Mouse (Mus musculus) thymus, postnatal 4 days (tissue): ENCODE measurements around the gene Stxbp6.
"Not testable (repeated sequence)": the region's sequence is repeated elsewhere in the genome, so short reads cannot be mapped to it uniquely, and the experiment has no call there.

Source experiments
- DNase-seq: peaks from one replicate; pipeline ENCODE4 v3.0.0; 2021

Stxbp6 gene

DNA sequence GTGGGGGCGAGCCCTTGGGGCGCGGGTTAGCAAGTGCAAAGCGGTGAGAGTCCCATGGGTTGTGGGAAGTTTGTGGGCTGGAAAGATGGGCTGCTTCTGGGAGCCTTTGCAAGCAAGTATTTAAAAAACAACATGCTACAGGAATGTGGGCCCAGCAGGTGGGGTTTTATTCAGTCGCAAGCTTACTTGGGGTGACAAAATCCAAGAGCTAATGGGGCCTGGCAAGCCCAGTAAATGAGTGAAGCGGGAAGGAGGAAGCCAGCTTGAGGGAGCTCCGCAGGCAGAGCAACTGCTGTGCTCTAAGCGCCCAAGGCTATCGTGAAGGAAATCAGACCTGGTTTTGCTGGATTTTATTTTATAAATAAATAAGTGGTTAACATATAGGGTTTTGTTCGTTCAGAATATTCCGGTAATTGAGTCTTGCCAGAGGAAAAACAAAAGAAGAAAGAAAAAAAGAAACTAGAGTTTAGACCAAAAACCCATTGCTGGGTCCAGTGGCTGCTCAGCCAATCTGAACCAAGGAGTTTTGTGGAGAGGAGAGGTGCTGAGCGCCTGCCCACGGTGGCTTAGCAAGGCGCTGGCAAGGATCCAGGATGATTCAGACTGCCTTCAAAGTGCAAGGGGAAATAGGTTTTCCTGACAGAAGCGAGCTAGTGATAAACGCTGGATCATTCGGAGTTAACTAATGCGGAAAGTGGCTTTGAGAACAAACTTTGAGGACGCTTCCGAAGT is at the start of gene Stxbp6:
Stxbp6 (minus strand) TSS at position 99 of the 732 bp plus-strand sequence.
- no peak for DNase-seq

DNA sequence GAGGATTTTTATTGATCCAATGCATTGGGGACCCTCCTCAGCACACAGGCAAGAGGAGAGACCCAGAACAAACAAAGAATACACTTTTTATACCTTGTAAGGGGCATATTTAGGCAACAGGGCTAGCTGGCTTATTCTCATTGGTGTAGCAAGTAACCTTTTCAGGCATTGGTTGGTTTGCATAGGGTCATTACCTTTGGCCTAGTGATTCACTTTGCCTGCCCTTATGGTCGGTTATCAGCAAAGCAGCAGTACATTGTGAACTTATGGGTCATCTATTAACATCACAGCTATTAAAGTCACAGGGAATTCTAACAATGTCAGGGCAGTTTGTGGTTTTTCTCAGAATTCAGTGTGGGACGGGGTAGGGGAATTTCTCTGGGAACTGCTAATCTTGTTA is 28.4 kb upstream of the Stxbp6 start:
- DNase-seq = not testable (repeated sequence)

DNA sequence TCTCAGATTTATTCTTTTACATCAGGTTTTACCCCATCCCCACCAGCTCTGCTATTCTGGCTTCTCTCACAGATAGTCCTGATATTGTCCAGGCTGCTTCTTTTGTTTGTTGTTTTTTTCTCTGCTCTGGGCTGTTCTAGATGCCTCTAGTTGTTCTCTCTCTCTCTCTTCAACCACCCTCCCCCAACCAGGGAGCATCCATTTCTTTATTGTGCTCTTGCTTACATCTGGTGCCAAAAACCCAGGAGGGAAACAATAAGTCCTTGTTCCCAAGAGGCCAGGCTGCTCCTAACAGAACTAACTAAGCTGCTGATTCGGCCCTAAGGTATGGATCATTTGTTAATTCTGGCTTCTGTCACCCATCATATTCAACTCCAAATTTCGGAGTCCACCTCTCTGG is 19.2 kb upstream of the Stxbp6 start:
- no peak for DNase-seq

DNA sequence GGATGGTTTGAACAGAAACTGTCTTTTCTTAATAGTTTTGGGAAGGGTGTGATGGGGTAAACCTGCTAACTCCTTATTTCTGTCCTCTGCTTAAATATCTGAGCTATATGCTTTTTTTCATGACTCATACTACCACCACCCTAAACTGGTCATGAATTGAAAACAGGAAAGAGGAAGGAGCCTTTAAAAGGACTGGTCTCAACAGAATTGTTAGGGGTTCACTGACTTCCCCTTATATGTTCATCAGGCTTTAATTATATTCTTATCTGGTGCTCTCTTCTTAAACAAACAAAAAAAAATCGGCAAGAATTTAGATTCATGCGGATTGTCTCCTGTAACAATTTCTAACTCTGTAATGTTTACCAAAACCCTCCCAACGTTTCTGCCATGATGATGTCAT is 17.9 kb upstream of the Stxbp6 start:
- DNase-seq = no peak

DNA sequence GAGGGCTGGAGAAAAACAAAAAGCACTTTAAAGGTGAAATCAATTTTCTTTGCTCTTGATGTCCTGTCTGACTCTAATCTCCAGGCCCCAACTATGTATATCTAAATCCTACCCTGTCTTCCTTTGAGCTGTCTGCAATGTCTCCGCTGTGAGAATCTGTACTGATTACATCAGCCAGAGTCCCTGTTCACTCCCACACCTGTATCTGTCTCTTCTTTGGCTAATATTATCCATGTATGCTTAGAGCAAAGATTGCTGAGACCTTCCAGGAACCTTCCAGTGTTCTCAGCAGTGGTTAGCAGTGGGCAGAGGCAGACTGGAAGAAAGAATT is 8.6 kb upstream of the Stxbp6 start:
- DNase-seq = no peak

DNA sequence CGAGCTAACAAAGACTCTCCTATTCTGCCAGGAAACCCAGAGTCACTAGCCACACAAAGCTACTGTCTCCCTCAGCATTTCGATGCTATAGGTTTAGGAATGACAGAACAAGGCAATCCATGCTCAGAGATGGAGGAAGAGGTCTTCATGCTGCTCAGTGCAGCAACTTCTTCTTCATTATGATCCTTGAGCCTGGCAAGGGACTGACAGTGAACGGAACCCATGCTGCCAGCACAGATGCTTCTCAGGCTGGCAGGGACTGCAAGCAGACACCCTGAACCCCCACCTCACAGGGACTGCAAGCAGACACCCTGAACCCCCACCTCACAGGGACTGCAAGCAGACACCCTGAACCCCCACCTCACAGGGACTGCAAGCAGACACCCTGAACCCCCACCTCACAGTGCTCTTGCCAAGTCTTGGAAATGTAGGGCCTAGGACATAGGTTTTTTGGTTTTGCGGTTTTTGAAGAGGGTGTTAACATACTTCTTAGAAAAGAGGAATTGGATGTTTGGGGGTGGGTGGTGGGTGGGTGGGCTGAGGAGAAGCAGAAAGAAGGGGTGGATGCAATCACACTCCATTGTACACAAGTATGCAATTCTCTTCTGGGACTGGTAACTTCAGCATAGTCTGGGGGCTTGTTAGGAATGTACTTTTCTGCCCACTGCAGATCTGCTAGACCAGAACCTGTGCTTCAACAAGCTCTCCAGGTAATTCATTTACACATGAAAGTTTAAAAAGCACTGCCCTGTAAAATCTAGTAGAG is 8.1 kb upstream of the Stxbp6 start:
- no peak for DNase-seq

DNA sequence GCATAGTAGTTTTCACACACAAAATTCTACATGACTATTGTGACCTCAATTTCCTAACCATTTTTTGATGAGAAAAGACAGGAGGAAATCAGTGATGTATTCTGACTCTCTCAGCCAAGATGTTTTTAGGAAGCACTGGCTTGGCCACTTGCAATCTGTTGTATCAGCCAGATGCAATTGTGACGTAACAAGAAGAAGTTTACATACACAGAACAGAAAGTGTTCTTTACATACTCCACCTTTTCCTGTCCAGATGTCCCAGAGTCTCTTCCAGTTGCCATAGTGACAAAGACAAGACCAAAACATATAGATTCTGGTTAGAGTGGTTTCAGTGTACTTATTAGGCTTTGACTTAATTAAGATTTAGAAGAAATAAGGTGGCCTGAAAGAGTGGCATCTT is 7.1 kb upstream of the Stxbp6 start:
- no peak for DNase-seq

DNA sequence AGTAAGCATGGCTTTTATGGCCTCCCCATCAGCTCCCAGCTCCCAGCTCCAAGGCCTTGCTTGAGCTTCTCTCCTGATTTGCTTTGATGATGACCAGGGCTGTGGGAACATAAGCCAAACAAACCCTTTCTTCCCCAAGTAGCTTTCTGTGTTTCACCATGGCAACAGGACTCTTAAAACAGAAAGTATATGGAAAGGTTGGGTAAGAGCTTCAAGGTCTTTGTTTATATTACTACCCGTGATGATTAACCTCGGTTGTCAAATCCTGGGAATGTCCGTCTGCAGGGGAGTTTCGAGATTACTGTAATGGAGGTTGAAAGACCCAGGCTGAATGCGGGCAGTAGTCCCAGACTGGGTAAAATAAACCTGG is 6.2 kb upstream of the Stxbp6 start:
- no peak for DNase-seq

DNA sequence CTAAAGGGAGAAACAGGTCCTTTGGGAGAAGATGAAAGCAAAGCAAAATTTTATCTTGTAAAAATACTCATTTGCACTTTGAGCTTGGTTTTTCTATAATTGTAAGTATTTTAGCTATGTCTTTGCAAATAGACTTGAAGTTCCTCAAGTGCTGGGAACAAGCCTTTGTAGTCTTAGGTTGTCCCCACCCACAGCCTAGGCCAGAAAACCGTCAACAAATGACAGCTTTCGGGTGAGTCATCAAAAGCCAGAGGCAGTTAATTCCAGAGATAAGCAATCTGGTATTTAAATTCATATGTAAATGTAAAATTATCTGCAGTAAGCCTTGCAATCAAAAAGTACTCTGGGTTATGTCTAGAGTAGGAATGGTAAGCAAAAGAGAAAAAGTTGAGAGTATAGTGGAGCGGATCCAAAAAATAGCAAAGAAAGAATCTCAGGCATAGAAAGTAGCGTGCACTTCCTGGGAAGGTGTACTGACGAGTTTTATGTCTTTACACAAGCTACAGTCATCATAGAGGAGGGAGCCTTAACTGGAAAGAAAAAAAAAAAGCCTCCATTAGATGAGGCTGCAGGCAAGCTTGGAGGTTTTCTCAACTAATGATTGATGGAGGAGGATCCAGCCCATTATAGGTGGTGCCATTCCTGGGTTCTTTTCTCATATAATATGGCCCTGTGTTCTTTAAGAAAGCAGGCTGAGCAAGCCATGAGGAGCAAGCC is 5.7 kb upstream of the Stxbp6 start:
- DNase-seq = no peak

DNA sequence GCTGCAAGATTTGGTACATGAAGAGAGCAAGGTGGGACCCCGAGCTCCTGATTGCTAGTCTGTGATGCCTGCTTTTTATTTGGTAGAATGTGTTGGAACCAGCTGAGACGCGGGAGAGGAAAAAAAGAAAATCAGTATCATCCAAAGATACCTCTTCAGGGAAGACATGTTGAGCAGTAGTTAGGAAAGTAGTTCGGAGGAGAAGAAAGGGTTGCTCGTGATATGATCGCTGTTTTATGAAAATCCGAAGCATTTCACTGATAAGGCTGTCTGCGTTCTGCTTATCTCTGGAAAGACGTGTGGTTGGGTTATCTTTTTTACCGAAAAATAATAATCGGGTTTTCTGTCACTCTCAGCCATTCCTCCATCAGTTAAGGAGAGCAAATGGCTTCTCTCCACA is 1.1 kb upstream of the Stxbp6 start:
- no peak for DNase-seq

DNA sequence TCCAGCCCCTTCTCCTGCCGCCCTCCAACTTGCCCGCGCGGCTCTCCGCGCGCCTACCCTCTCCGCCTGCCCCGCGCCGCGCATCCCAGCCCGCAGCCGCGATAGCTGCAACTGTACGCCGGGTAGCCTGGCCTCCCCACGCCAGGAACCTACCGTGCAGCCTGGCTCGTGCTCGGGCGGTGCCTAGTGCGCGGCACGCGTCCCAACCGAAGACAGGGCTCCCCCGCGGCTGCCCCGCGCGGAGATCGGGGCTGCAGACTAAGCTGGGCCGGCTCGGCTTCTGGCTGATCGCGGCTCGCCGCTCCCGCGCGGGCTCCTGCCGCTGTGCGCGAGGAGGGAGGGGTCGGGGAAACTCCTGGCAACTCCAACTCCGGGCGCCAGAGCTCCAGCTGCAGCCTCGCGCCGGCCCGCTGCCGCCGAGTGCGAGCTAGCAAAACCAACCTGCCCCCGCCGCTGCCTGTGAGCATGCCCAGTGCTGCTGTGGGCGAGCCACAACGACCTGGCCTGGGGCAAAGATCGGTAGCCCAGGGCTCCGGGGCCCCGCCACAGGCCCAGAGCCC is 387 bp downstream of the Stxbp6 start:
- peak; percentile 27 for DNase-seq

DNA sequence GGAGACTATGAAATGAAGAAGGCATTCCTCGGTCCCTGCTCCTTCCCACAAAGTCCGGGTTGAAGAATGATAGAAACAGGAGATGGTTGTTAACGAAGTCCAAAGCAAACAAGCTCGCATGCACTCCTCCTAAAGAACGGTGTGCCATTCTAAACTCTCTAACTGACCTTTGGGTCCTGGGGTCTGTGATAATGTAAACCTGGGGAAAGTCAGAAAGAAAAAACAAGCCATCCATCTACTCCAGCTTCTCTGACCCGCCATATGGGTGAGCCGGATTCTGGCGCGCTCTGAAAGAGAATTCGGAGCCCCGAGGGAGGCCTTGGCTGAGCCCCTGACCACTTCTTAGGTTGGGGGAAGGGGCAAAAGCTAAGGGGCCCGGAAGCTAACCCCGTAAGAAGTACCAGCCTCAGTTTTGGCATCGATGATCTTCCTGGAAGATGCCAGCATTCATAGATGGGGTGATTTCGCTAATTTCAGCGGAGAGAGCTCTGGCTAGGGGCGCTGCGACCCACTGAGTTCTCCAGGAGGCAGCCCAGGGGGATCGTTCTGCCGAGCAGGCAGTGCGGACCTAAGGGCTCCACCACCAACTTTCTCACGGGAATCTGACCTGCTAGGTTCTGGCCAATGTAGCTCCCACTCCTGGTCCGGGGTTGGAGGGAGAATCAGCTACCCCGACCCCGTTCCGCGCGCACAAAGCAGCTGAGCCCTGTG is 1.0 kb downstream of the Stxbp6 start:
- no peak for DNase-seq

DNA sequence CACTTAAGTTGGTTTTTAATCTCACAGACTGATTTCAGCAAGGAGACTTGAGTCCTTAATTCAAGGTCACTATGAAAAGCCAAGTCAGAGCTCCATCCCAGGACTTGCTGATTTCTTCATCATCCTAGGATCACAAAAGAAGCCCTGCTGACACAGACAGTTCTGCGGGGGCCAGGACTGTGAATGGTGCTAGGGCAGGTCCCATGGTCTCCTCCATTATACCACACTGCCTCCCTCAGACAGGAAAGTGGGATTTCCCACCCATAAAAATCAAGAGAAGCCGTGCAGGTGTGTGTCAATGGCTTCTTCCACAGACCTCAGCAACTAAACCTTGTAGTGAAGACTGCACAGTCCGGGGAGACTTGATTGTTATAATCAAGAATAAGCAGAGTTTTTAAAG is 2.3 kb downstream of the Stxbp6 start:
- no peak for DNase-seq

DNA sequence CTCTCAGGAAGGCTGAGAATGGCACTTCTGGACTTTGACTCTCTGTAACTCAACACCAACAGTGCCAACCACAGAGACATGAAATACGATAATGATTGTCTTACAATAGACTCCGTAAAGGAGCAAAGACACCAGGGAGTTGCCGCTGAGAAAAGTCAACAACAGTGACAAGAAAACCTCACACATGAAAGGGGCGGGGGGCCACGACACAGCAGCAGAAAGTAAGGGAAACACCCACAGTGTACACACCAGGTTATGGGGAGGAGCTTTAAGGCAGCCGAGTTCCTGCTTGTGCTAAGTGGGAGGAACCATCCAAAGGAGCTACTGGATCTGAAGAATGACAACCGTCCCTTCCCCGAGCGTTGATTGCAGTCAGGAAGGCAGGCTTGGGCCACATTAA is 4.3 kb downstream of the Stxbp6 start:
- DNase-seq = no peak

DNA sequence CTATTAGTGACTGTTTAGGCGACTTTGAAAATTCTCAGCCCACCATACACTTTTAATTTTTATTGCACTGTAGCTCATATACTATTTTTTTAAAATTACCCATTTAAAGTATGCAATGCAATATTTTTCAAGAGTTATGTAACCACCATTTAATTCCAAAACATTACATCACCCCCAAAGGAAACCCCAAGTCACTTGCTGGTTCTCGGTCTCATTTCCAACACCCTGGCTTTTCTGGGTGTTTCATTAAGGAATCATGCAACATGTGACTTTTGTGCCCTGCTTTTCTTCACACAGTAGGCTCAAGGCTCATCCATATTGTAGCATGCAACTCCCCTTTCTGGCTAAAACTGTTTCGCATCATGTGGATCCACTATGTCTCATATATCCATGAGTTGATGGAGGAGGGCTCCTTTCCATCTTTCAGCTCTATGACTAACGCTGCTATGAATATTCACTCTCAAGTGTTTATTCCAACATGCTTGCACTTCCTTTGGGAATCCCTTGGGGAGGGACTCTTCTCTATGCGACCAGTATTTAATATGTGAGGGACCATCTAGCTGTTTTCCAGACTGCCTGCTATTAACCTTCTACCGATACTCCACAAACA is 6.3 kb downstream of the Stxbp6 start:
- DNase-seq = no peak

DNA sequence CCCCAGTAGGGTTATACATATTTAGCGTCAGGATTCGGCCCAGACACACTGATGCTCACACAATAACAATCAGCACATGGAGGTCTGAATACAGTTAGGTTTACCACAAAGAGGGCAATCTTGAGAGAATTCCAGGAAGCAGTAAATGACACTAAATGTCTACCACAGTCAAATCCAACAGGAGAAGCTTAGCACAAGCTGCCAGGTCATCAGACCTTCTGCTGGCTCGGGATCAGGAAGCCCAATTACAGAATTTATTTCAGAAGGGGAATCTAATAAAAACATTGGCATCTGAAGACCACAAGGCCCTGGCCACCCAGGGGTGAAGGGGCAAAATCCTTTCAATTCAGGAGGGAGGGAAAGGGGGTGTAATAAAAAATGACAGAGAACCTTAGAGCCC is 6.8 kb downstream of the Stxbp6 start:
- no peak for DNase-seq

DNA sequence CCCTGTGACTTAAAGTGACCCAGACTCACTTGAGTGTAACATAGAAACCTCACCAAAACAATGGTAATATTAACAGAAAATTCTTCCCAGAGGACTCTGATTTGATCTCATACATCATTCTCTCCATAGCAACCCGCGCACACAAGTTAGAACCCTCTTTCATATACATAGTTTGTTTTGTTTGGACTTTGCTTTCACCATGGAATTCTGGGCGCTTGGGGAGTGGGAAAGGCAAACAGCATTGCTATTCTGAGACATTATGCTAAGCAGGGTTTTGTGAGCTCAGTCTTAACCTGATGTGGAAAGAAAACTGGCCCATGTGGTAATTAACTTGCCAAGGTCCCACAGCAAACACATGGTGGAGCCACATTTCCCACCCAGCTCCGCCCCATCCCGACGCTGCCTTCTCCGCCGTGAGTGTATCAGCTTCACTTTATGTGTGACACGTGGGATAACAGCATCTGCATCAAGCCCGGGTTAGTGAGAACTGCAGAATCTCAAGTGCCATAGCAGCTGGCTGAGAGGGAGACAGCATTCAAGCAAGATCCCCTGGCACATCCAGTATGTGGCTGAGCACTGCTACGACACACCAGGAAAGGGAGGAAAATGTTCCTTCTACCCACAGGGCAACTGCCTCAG is 7.3 kb downstream of the Stxbp6 start:
- DNase-seq = no peak

DNA sequence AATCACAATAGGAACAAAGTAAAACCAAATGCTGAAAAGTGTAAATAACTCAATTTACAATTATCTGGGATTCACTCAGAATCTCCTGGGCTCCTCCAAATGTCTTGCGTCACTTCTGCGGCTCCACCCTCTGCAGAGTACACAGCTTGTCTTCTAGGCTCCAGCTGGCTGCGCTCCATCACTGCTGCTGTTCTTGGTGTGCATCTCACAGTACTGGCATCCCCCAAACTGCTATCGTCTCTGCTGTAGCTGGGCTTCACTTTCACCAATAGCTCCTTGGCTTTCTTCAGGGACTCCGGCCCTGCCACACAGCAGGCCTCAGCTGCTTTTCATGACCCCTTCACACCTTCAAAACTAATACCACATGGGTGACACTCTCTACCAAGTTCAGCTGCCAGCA is 10.9 kb downstream of the Stxbp6 start:
- no peak for DNase-seq

DNA sequence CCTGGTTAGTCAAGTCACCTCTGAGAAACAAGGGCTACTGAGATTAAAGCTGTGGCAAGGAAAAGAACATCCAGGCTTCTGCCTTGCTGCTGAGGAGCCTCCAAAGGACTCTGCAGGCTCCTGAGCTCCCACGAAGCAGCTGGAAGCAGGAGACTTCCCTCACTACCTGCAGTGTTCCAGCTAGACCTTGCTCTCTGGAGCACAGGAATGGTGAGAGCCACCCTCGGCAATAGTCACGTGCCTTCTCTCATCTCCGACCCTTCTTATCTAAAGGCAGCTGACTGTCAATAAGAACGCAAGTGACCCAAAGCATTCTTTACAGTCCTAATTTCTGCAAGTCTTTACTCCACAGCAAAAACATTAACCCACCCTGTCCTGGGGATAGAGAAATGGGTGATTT is 13.2 kb downstream of the Stxbp6 start:
- DNase-seq = no peak

DNA sequence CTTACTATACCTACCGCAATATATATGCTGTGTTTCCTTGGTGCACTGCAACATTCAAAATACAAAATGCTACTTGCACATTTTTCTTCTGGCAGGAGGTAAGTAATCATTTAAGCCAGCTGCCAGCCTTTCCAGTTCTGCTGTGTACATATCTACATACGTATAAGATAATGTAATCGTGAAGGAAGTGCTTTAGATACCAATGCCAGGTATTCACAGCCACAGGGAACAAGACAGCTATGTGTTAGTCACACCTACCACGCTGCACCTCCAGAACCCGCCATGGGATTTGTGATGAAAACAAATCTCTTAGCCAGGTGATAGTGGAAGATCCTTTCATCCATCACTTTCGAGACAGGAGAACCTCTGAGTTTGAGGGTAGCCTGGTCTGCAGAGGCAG is 13.7 kb downstream of the Stxbp6 start:
- no peak for DNase-seq

DNA sequence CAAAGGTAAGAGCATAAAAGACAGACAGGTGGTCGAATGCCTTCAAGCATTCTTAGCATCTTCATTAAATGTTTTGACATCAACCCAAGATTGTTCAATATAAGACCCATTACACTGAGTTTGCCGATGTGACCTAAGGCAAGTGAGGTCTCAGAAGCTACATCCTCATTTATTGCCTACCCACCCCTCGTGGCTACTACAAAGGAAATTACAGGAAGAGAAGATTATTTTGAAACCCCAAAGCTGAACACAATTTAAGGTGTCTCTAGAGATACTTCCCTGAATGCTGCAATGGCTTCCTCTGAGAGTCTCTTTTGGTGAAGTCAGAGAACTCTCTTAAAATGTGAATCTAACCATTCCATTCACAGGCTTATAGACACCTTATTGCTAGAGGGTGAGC is 16.5 kb downstream of the Stxbp6 start:
- no peak for DNase-seq

DNA sequence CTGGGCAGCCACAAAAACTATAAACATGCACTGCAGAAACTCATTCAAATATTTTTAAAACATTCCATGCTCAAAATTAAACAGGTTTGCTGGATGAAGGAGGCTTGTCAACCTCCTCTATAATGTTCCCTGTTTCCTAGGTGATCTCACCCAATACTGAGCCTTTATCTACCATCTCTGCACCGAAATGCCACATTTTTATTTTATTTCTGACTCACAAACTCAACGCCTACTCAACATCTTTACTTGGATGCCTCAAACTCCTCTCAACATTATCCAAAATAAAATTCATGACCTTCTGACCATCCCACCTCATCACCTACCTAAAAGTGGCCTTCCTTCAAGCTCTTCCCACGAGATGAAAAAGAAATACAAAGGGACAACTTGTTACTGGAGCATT is 18.1 kb downstream of the Stxbp6 start:
- DNase-seq = no peak
